Mouse (Mus musculus) MEL (cell line): ENCODE data around the gene Oxnad1. TPM values are rescaled to one million over a fixed set of nuclear protein-coding genes. Genes with fewer than 3 reads are reported as not detected.

Source experiments
- DNase-seq: peaks from one replicate; pipeline ENCODE4 v3.0.0; 2011; ENCODE audit warnings: low read depth, low spot score
- H3K27ac ChIP-seq: 2 replicates; pipeline ENCODE4 v1.5.1; 2012; ENCODE audit warnings: low read depth, mild to moderate bottlenecking, control low read depth, low read length, moderate library complexity; ENCODE audit not compliant: control insufficient read depth
- H3K27me3 ChIP-seq, 2 experiments: fragments of 150-350 bp in 1 of 2; sonication (generic) in 1 of 2; 2 replicates each; pipeline ENCODE4 v1.6.1; 2012; ENCODE audit warnings: low read length in 2 of 2, mild to moderate bottlenecking in 2 of 2, improper control_type of control experiment in 1 of 2, moderate library complexity in 1 of 2; ENCODE audit not compliant: insufficient read depth in 2 of 2, control insufficient read depth in 1 of 2
- H3K36me3 ChIP-seq, 2 experiments: 2 replicates each; pipeline ENCODE4 v1.6.1; 2012 to 2014; ENCODE audit warnings: low read length in 2 of 2, improper control_type of control experiment in 1 of 2, inconsistent platforms in 1 of 2, mild to moderate bottlenecking in 1 of 2; ENCODE audit not compliant: insufficient read depth in 2 of 2, control insufficient read depth in 1 of 2
- H3K4me1 ChIP-seq, 2 experiments: fragments of 150-350 bp in 1 of 2; sonication (generic) in 1 of 2; 2 replicates each; pipeline ENCODE4 v1.6.1; 2012; ENCODE audit warnings: low read length in 2 of 2, improper control_type of control experiment in 1 of 2, mild to moderate bottlenecking in 1 of 2; ENCODE audit not compliant: insufficient read depth in 2 of 2, control insufficient read depth in 1 of 2
- H3K4me3 ChIP-seq, 2 experiments: fragments of 150-350 bp in 1 of 2; sonication (generic) in 1 of 2; 2 replicates each; pipeline ENCODE4 v1.5.1; 2012; ENCODE audit warnings: low read depth in 2 of 2, low read length in 2 of 2, mild to moderate bottlenecking in 2 of 2, moderate library complexity in 2 of 2, control low read depth in 1 of 2, improper control_type of control experiment in 1 of 2; ENCODE audit not compliant: control insufficient read depth in 1 of 2, insufficient read depth in 1 of 2
- H3K79me2 ChIP-seq: 2 replicates; pipeline ENCODE4 v1.6.1; 2012; ENCODE audit warnings: mild to moderate bottlenecking, low read length, moderate library complexity; ENCODE audit not compliant: control insufficient read depth, poor library complexity, insufficient read depth
- H3K9ac ChIP-seq: 2 replicates; pipeline ENCODE4 v1.6.1; 2012; ENCODE audit warnings: low read depth, mild to moderate bottlenecking, control low read depth, low read length, moderate library complexity; ENCODE audit not compliant: control insufficient read depth, poor library complexity, severe bottlenecking
- H3K9me3 ChIP-seq: fragments of 150-350 bp; sonication (generic); replicated peaks from 2 replicates; pipeline ENCODE4 v1.6.1; 2012; ENCODE audit warnings: mild to moderate bottlenecking, low read length, improper control_type of control experiment, moderate library complexity; ENCODE audit not compliant: insufficient read depth
- CHD1 ChIP-seq: IDR thresholded peaks from 2 replicates; pipeline ENCODE4 v1.6.1; 2012; ENCODE audit warnings: low read depth, mild to moderate bottlenecking, inconsistent platforms, low read length, improper control_type of control experiment
- CHD2 ChIP-seq: IDR thresholded peaks from 2 replicates; pipeline ENCODE4 v1.6.1; 2011; ENCODE audit warnings: low read length, improper control_type of control experiment
- E2F4 ChIP-seq: IDR thresholded peaks from 2 replicates; pipeline ENCODE4 v1.6.1; 2011; ENCODE audit warnings: low read depth, low read length, improper control_type of control experiment, borderline replicate concordance
- EP300 ChIP-seq, 2 experiments: IDR thresholded peaks; 2 replicates each; pipeline ENCODE4 v1.6.1; 2011; ENCODE audit warnings: improper control_type of control experiment in 2 of 2, low read length in 2 of 2, low read depth in 1 of 2, mild to moderate bottlenecking in 1 of 2
- ETS1 ChIP-seq: IDR thresholded peaks from 2 replicates; pipeline ENCODE4 v1.6.1; 2012; ENCODE audit warnings: low read depth, mild to moderate bottlenecking, inconsistent platforms, low read length, improper control_type of control experiment, moderate library complexity
- GATA1 ChIP-seq: IDR thresholded peaks from 2 replicates; pipeline ENCODE4 v1.6.1; 2011; ENCODE audit warnings: low read depth, low read length, improper control_type of control experiment
- JUND ChIP-seq: IDR thresholded peaks from 2 replicates; pipeline ENCODE4 v1.6.1; 2011; ENCODE audit warnings: low read depth, mild to moderate bottlenecking, improper control_type of control experiment, low read length
- MAFK ChIP-seq: IDR thresholded peaks from 2 replicates; pipeline ENCODE4 v1.6.1; 2011; ENCODE audit warnings: low read depth, mild to moderate bottlenecking, low read length, improper control_type of control experiment, borderline replicate concordance
- MAX ChIP-seq: IDR thresholded peaks from 2 replicates; pipeline ENCODE4 v1.6.1; 2011; ENCODE audit warnings: low read length, improper control_type of control experiment
- MXI1 ChIP-seq: IDR thresholded peaks from 2 replicates; pipeline ENCODE4 v1.6.1; 2011; ENCODE audit warnings: mild to moderate bottlenecking, low read depth, low read length, improper control_type of control experiment
- MYB ChIP-seq: IDR thresholded peaks from 2 replicates; pipeline ENCODE4 v1.6.1; 2011; ENCODE audit warnings: mild to moderate bottlenecking, low read depth, low read length, improper control_type of control experiment
- MYC ChIP-seq: IDR thresholded peaks from 2 replicates; pipeline ENCODE4 v1.6.1; 2011; ENCODE audit warnings: low read depth, mild to moderate bottlenecking, low read length, improper control_type of control experiment, moderate library complexity
- POLR2A ChIP-seq, 2 experiments: IDR thresholded peaks; 2 replicates each; pipeline ENCODE4 v1.6.1; 2011 to 2012; ENCODE audit warnings: low read length in 2 of 2, mild to moderate bottlenecking in 2 of 2, control low read depth in 1 of 2, improper control_type of control experiment in 1 of 2, low read depth in 1 of 2, moderate library complexity in 1 of 2; ENCODE audit not compliant: control insufficient read depth in 1 of 2, insufficient read depth in 1 of 2, poor library complexity in 1 of 2
- POLR2AphosphoS2 ChIP-seq: IDR thresholded peaks from 2 replicates; pipeline ENCODE4 v1.6.1; 2011; ENCODE audit warnings: low read length, improper control_type of control experiment
- POLR2AphosphoS5 ChIP-seq: IDR thresholded peaks from 2 replicates; pipeline ENCODE4 v1.6.1; 2012; ENCODE audit warnings: low read depth, borderline replicate concordance, mild to moderate bottlenecking, inconsistent platforms, low read length, moderate library complexity, mixed read lengths
- RCOR1 ChIP-seq: IDR thresholded peaks from 2 replicates; pipeline ENCODE4 v1.6.1; 2012; ENCODE audit warnings: low read depth, mild to moderate bottlenecking, inconsistent platforms, low read length, improper control_type of control experiment
- SIN3A ChIP-seq: IDR thresholded peaks from 2 replicates; pipeline ENCODE4 v1.6.1; 2012; ENCODE audit warnings: low read length, improper control_type of control experiment, inconsistent platforms
- SMC3 ChIP-seq: IDR thresholded peaks from 2 replicates; pipeline ENCODE4 v1.6.1; 2011; ENCODE audit warnings: low read depth, low read length, improper control_type of control experiment
- TAL1 ChIP-seq: IDR thresholded peaks from 2 replicates; pipeline ENCODE4 v1.6.1; 2012; ENCODE audit warnings: mild to moderate bottlenecking, inconsistent platforms, low read length, moderate library complexity, mixed read lengths
- TBP ChIP-seq: IDR thresholded peaks from 2 replicates; pipeline ENCODE4 v1.8.0; 2011; ENCODE audit warnings: low read depth, low read length, improper control_type of control experiment
- TCF12 ChIP-seq: IDR thresholded peaks from 2 replicates; pipeline ENCODE4 v1.6.1; 2014; ENCODE audit warnings: low read depth, mild to moderate bottlenecking, inconsistent platforms, low read length, improper control_type of control experiment, moderate library complexity
- UBTF ChIP-seq: IDR thresholded peaks from 2 replicates; pipeline ENCODE4 v1.6.1; 2012; ENCODE audit warnings: low read depth, mild to moderate bottlenecking, inconsistent platforms, low read length, improper control_type of control experiment, moderate library complexity, borderline replicate concordance; ENCODE audit not compliant: insufficient read depth
- ZC3H11A ChIP-seq: IDR thresholded peaks from 2 replicates; pipeline ENCODE4 v1.6.1; 2012; ENCODE audit warnings: low read depth, mild to moderate bottlenecking, inconsistent platforms, low read length, improper control_type of control experiment
- polyA plus RNA-seq, 2 experiments: library from polyadenylated mRNA; stranded (reverse) in 1 of 2; unstranded in 1 of 2; fragments of >175 nt in 1 of 2; fragments of >200 nt in 1 of 2; gene quantifications; 2 replicates each; pipeline versions ENCODE4 v1.2.1 to v1.2.4; 2012; ENCODE audit warnings: low replicate concordance in 2 of 2, low read depth in 1 of 2; ENCODE audit not compliant: insufficient read length in 2 of 2, insufficient read depth in 1 of 2, missing spikeins in 1 of 2
- total RNA-seq: library from RNA; depleted of rRNA; stranded (reverse); fragments of 300-350 nt; gene quantifications from 2 replicates; pipeline ENCODE4 v1.2.3, GENCODE M21; 2012

Gene Oxnad1
- total and polyA plus RNA-seq, 3 experiments: 54.8 to 244 (median 82.1) TPM

DNA sequence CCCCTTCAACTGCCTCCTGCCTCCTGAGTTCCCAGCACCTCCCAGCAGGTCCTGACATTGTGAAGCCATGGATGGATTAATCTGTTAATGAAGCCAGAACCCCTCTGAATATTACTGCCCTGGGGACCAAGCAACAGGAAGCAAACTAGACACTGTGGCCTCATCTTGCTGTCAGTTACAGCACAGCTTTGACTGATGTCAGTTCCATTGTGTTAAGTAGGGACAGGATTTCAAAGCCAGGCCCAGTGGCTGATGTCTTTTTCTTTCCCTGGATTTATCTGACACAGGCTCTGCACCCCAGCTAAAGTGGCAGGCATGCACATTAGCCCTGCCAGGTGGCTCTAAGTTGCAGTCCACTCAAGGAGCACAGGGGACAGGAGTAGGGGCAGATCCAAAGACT, 12.4 kb upstream of the Oxnad1 start:
- peaks cover 0 to 19% of the 10 kb centered on the region in 2 experiments; a peak in 2 of 4 replicates for H3K4me1 ChIP-seq
- no peaks in the 10 kb centered on the region for H3K79me2 ChIP-seq
- H3K9me3 ChIP-seq: no peaks in the 10 kb centered on the region
- no peak for TF ChIP-seq POLR2A (IDR thresholded peaks at IDR 0.05; ENCODE audit: control insufficient read depth in 1 of 2, insufficient read depth in 1 of 2, low read depth in 1 of 2, low read length in 2 of 2, poor library complexity in 1 of 2)
- TF ChIP-seq TAL1: no peak
- TF ChIP-seq UBTF: no peak
- TF ChIP-seq MAX: no peak
- TF ChIP-seq EP300 (IDR thresholded peaks at IDR 0.05; ENCODE audit: low read depth in 1 of 2, low read length in 2 of 2): no peak
- TF ChIP-seq TCF12: no peak
- TF ChIP-seq SIN3A: no peak
- TF ChIP-seq CHD2: no peak
- TF ChIP-seq JUND: no peak
- TF ChIP-seq MAFK: no peak
- TF ChIP-seq ZC3H11A: no peak
- TF ChIP-seq POLR2AphosphoS2: no peak
- TF ChIP-seq MXI1: no peak
- no peak for TF ChIP-seq POLR2AphosphoS5
- H3K27ac ChIP-seq: no peak overlapping the region
- H3K4me3 ChIP-seq: no peak overlapping the region
- peak; percentile 17 for DNase-seq
- H3K27me3 ChIP-seq: no peaks in the 10 kb centered on the region
- H3K9ac ChIP-seq: no peak overlapping the region
- H3K36me3 ChIP-seq: peaks cover 0 to 2% of the 10 kb centered on the region in 2 experiments; a peak in 1 of 4 replicates

DNA sequence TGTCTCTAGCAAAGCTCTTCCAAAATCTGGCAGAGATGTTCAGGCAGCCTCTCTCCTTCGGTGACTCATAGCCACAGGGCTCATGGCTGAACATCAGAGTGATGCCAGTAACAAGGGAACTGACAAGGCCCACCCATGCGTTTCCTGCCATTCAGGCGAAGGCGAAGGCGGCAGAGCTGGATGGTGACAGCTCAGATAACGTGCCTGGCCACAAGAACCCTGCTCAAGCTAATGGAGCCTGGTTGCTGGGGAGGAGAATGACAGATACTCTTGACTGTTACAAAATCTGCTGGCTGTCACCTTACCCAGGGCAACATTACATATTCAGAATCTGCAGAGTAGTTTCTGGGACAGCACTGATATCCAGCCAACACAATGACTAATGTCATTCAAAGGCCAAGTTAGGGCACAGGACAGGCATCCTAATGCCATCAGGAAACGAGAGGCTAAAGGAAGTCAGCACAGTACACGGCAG, 11.9 kb upstream of the Oxnad1 start:
- Histone ChIP-seq H3K27me3 (no peaks in the 10 kb centered on the region), H3K9me3 (no peaks in the 10 kb centered on the region), H3K4me1 (peaks cover 0 to 19% of the 10 kb centered on the region in 2 experiments; a peak in 2 of 4 replicates), H3K36me3 (peaks cover 0 to 2% of the 10 kb centered on the region in 2 experiments; a peak in 1 of 4 replicates), H3K79me2 (no peaks in the 10 kb centered on the region), H3K9ac (no peak overlapping the region), H3K27ac (no peak overlapping the region; the same call in 1 of the 2 replicates), H3K4me3 (no peak overlapping the region)
- TF ChIP-seq SIN3A (peak; percentile 61), MAX (peak; percentile 85), CHD2 (no peak), SMC3 (0 out of 2 replicates have a peak, but pooled peaks have one; percentile 3), MXI1 (peak; percentile 73), EP300 (IDR thresholded peaks at IDR 0.05; ENCODE audit: low read depth in 1 of 2, low read length in 2 of 2) (peak; percentile 17 to 50; a peak in 1 of 4 replicates), TBP (peak; percentile 40; the same call in 1 of the 2 replicates), MYC (peak; percentile 57; the same call in 1 of the 2 replicates), RCOR1 (peak; percentile 54; the same call in 1 of the 2 replicates), POLR2AphosphoS2 (no peak), CHD1 (no peak), ETS1 (peak; percentile 45), MYB (no peak), GATA1 (peak; percentile 32; the same call in 1 of the 2 replicates), E2F4 (no peak)
- DNase-seq: peak; percentile 84
